Mouse (Mus musculus): Measurements from ENCODE around the gene Sorcs2.

Gene Sorcs2

GRCm38 (mm10) chr5:36397837-36398282 is at the start of gene Sorcs2:
TSS of gene Sorcs2 (minus strand) at chr5:36398139.
- peak; percentile 91 for DNase-seq (ENCODE audit: low spot score)

- no peak for DNase-seq (ENCODE audit: low spot score)
These were observed 48.4 kb upstream of the Sorcs2 start for GRCm38 (mm10) chr5:36446166-36446890.

- no peak for DNase-seq (ENCODE audit: low spot score)
These were observed 47.1 kb upstream of the Sorcs2 start for GRCm38 (mm10) chr5:36445028-36445427.

GRCm38 (mm10) chr5:36444611-36445010 is 46.7 kb upstream of the Sorcs2 start:
- DNase-seq (ENCODE audit: low spot score): no peak

- DNase-seq (ENCODE audit: low spot score): no peak
These were observed 42.8 kb upstream of the Sorcs2 start for GRCm38 (mm10) chr5:36440741-36441140.

- DNase-seq (ENCODE audit: low spot score): no peak
These were observed 38.9 kb upstream of the Sorcs2 start for GRCm38 (mm10) chr5:36436858-36437257.

- DNase-seq (ENCODE audit: low spot score): no peak
These were observed 36.5 kb upstream of the Sorcs2 start for GRCm38 (mm10) chr5:36434398-36434967.

- peak; percentile 39 for DNase-seq (ENCODE audit: low spot score)
These were observed 33.8 kb upstream of the Sorcs2 start for GRCm38 (mm10) chr5:36431711-36432110.

GRCm38 (mm10) chr5:36429551-36429950 is 31.6 kb upstream of the Sorcs2 start:
- DNase-seq (ENCODE audit: low spot score): no peak

GRCm38 (mm10) chr5:36427831-36428230 is 29.9 kb upstream of the Sorcs2 start:
- DNase-seq (ENCODE audit: low spot score): peak; percentile 16

GRCm38 (mm10) chr5:36426404-36426803 is 28.5 kb upstream of the Sorcs2 start:
- no peak for DNase-seq (ENCODE audit: low spot score)

- DNase-seq (ENCODE audit: low spot score): no peak
These were observed 26.7 kb upstream of the Sorcs2 start for GRCm38 (mm10) chr5:36424676-36425075.

GRCm38 (mm10) chr5:36422689-36423088 is 24.8 kb upstream of the Sorcs2 start:
- no peak for DNase-seq (ENCODE audit: low spot score)

GRCm38 (mm10) chr5:36419861-36420260 is 21.9 kb upstream of the Sorcs2 start:
- no peak for DNase-seq (ENCODE audit: low spot score)

GRCm38 (mm10) chr5:36414712-36415331 is 16.9 kb upstream of the Sorcs2 start:
- no peak for DNase-seq (ENCODE audit: low spot score)

- peak; percentile 85 for DNase-seq (ENCODE audit: low spot score)
These were observed 775 bp upstream of the Sorcs2 start for GRCm38 (mm10) chr5:36398463-36399364.

- peak; percentile 59 for DNase-seq (ENCODE audit: low spot score)
These were observed 567 bp downstream of the Sorcs2 start for GRCm38 (mm10) chr5:36397384-36397759.

- peak; percentile 39 for DNase-seq (ENCODE audit: low spot score)
These were observed 1.2 kb downstream of the Sorcs2 start for GRCm38 (mm10) chr5:36396491-36397383.

- DNase-seq (ENCODE audit: low spot score): peak; percentile 85
These were observed 1.9 kb downstream of the Sorcs2 start for GRCm38 (mm10) chr5:36396011-36396410.

GRCm38 (mm10) chr5:36394840-36395515 is 3.0 kb downstream of the Sorcs2 start:
- peak; percentile 44 for DNase-seq (ENCODE audit: low spot score)

GRCm38 (mm10) chr5:36391751-36392150 is 6.2 kb downstream of the Sorcs2 start:
- no peak for DNase-seq (ENCODE audit: low spot score)
